Mouse (Mus musculus) gastrocnemius, adult 8-10 months (tissue): ENCODE results near the gene C2cd2. TPM values are rescaled to one million over a fixed set of nuclear protein-coding genes. Genes with fewer than 3 reads are reported as not detected.

Experiments
- DNase-seq, 2 experiments: peaks; one replicate each; pipeline ENCODE4 v3.0.0; 2022; ENCODE audit warnings: low spot score in 2 of 2
- microRNA-seq: library from miRNA; unstranded; fragments of <30 nt; microRNA quantifications from one replicate; pipeline ENCODE4 v1.2.0, GENCODE M21; 2022
- total RNA-seq, 4 experiments: library from RNA; stranded (reverse); gene quantifications; 2 replicates each; pipeline ENCODE4 v1.2.4; 2022

C2cd2 gene
- total RNA-seq, 4 experiments from 2014 or later = 186 to 243 (median 221) TPM

DNA sequence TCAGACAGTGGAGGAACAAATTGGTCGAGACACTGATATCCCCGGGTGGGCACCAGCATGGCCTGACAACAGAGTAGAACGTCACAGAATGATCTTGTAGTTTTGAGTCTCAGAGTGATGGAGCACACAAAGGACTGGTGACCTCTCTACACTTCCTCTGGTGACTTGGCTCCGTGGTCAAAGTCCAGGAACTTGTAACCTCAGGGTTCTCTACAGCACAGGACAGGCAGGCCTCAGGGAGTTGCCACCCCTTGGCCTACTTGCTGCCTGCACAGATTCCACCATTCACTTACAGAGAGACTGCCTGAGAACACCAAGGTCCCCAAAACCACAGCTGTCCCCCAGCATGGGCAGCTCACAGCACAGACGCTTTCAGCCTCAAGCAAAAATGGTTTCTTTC is 147.1 kb downstream of the C2cd2 start:
- no peak for DNase-seq

DNA sequence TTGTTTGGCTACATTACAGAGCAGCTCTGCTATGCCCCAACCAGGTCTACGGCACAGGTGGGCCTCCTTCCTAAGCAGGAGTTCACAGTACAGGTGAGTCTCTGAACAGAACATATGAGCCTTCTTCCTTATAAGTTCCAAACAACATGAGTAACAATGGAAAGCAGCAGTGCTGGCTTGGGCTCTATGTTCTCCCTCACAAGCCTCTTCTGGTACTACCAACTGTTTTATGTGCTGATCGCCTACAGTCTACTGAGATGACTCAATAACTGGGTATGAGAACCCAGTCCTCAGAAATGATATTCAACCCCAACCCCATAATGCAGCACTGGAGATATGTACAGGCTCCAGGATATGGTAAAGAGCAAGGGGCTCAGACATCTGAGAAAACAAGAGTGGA is 148.3 kb downstream of the C2cd2 start:
- no peak for DNase-seq

- no peak for DNase-seq
Observed at GRCm38 (mm10) chr16:97808881-97809280, 153.5 kb downstream of the C2cd2 start.

DNA sequence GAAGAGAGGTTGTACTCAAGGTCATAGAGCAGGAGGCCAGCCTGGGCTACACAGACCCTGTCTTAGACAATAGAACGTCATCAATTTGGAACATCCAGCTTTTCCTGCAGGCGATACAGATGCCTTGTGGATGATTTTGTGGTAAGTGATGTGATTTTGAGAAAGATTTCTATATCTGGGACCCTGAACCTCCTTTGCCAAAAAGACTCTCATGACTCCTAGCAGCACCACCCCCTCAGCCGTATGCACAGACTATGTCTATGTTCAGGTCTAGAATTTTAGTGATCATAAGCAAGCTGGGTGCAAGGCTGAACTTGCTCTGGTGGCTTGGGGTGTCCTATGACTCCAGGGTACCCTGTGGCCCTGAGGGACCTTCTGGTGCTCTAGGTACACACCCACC is 156.8 kb downstream of the C2cd2 start:
- DNase-seq = no peak

Small RNAs within 50 kb of the gene (microRNA-seq; reads per million reads assigned to microRNA genes)
- 3.3 reads per million for gene Mir6964

Other genes starting within 250 kb of the C2cd2 start
- gene Ripk4, start 198.8 kb downstream of the C2cd2 start, total RNA-seq = under 1 TPM in 1 of 4 experiments, not detected in 3; 0.07 TPM
- gene Prdm15, start 110.7 kb downstream of the C2cd2 start, total RNA-seq = 1 to 10 TPM; 6.1 to 9.7 (median 7.1) TPM
- gene Zbtb21, start within 50 bp of the C2cd2 start, total RNA-seq = 10 to 100 TPM in 1 of 4 experiments, 1 to 10 TPM in 3; 6.7 to 10.5 (median 7.5) TPM
- 1 to 10 TPM; 4.6 to 10.0 (median 8.4) TPM for gene B230307C23Rik, start 34.7 kb upstream of the C2cd2 start, total RNA-seq
- gene A630089N07Rik, start 119.9 kb upstream of the C2cd2 start, total RNA-seq = 1 to 10 TPM; 1.6 to 3.4 (median 2.1) TPM